Comparison of ENCODE assay signal across 10 mouse cellular contexts in the genomic region with DNA sequence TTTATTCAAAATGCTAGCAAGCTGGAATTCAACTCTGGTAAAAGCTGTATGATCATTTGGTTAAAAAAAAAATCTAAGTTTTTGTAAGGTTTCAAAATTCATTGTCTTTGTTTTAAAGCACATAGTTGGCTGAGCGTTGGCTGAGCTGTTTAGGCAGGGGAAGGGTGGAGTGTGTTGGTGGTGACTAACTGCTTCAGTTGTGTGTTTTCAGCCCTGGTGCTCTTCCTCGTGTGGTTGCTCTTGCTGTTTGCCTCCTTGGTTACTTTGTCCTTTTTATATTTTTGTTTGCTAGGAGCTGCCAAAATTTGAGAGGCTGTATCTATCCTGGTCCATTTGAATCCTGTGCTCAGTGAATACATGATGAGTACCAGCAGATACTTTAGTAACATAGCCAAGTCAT.
"Had no signal": no experiment of that assay in that cellular context is flagged by ENCODE, and none has a peak within 500 bp of the region (broad histone marks: within the 10 kb centered on the region; RNA-seq: fewer than 3 reads in every experiment).

No protein-coding gene starts in this region.

- DNase-seq: liver, postnatal 0 days; lung, adult 2 months; lung, postnatal 4 days; midbrain, embryonic 14.5 days; retina, postnatal 1 day; right cerebral cortex, postnatal 4 days; spleen, adult 18-20 months; thymus, adult 2 months; thymus, postnatal 25 days; thymus, postnatal 4 days had no signal
